Mouse (Mus musculus): ENCODE measurements around the gene Kdm5b. TPM values are rescaled to one million over a fixed set of nuclear protein-coding genes. Genes with fewer than 3 reads are reported as not detected.
A peak's percentile ranks its signal among the peaks of the same experiment; 100 is the strongest.

Kdm5b gene
- polyA plus RNA-seq, 1 experiment from 2014 or later, result 84.0 TPM

- H3K4me1 ChIP-seq (ENCODE audit: control insufficient read depth, insufficient read depth, low read length), result peaks cover 11% of the 10 kb centered on the region
- no peak overlapping the region for H3K4me3 ChIP-seq (ENCODE audit: low read depth, low read length)
- H3K9ac ChIP-seq (replicated peaks; ENCODE audit: low read length), result no peak overlapping the region
- peaks cover 44% of the 10 kb centered on the region for H3K27me3 ChIP-seq (ENCODE audit: control insufficient read depth, insufficient read depth, low read length)
- no peaks in the 10 kb centered on the region for H3K9me3 ChIP-seq (replicated peaks; ENCODE audit: control insufficient read depth, low read length)
- DNase-seq (ENCODE audit: low spot score), result no peak
- H3K27ac ChIP-seq (replicated peaks; ENCODE audit: low read depth, low read length), result no peak overlapping the region
- no peaks in the 10 kb centered on the region for H3K36me3 ChIP-seq (replicated peaks; ENCODE audit: control insufficient read depth, insufficient read depth, low read depth, low read length)
- WGBS, result 66% methylated on average over 6 of the region's 6 CpGs
- no peak for ATAC-seq (replicated peaks; ENCODE audit: insufficient number of reproducible peaks, low FRiP score, low TSS enrichment, low read depth)
- H3K4me2 ChIP-seq (ENCODE audit: low read depth, low read length), result no peak overlapping the region
Observed at GRCm38 (mm10) chr1:134643702-134644101, 83.7 kb downstream of the Kdm5b start.

- Histone ChIP-seq H3K36me3 (replicated peaks; ENCODE audit: control insufficient read depth, insufficient read depth, low read depth, low read length) (no peaks in the 10 kb centered on the region), H3K9ac (replicated peaks; ENCODE audit: low read length) (no peak overlapping the region)
Observed at GRCm38 (mm10) chr1:134645408-134646200, 85.6 kb downstream of the Kdm5b start.

GRCm38 (mm10) chr1:134646261-134646962 lies 86.4 kb downstream of the Kdm5b start, which contains the start of gene Syt2:
Gene Syt2, plus strand, starts transcription at chr1:134646677.
- no peak within 1 kb of the TSS for H3K27ac ChIP-seq (replicated peaks; ENCODE audit: low read depth, low read length)
- H3K4me1 ChIP-seq (ENCODE audit: control insufficient read depth, insufficient read depth, low read length), result peaks cover 11% of the 10 kb centered on the region
- ATAC-seq (replicated peaks; ENCODE audit: insufficient number of reproducible peaks, low FRiP score, low TSS enrichment, low read depth) (0 out of 2 replicates have a peak, but pooled peaks have one; percentile 31), DNase-seq (ENCODE audit: low spot score) (peak; percentile 67)
- H3K36me3 ChIP-seq (replicated peaks; ENCODE audit: control insufficient read depth, insufficient read depth, low read depth, low read length), result no peaks in the 10 kb centered on the region
- peaks cover 49% of the 10 kb centered on the region for H3K27me3 ChIP-seq (ENCODE audit: control insufficient read depth, insufficient read depth, low read length)
- H3K9ac ChIP-seq (replicated peaks; ENCODE audit: low read length), result peak within 1 kb of the TSS; percentile 39
- no peaks in the 10 kb centered on the region for H3K9me3 ChIP-seq (replicated peaks; ENCODE audit: control insufficient read depth, low read length)
- WGBS, result 0% methylated on average over 43 of the region's 63 CpGs
- peak within 1 kb of the TSS; percentile 87 for H3K4me2 ChIP-seq (ENCODE audit: low read depth, low read length)
- peak within 1 kb of the TSS; percentile 42 for H3K4me3 ChIP-seq (ENCODE audit: low read depth, low read length)

More at GRCm38 (mm10) chr1:134645408-134646200, 85.6 kb downstream of the Kdm5b start:
- Histone ChIP-seq H3K27ac (replicated peaks; ENCODE audit: low read depth, low read length) (no peak overlapping the region), H3K4me1 (ENCODE audit: control insufficient read depth, insufficient read depth, low read length) (peaks cover 11% of the 10 kb centered on the region), H3K9me3 (replicated peaks; ENCODE audit: control insufficient read depth, low read length) (no peaks in the 10 kb centered on the region), H3K4me3 (ENCODE audit: low read depth, low read length) (peak overlapping the region; percentile 42; the same call in 1 of the 2 replicates), H3K4me2 (ENCODE audit: low read depth, low read length) (peak overlapping the region; percentile 87), H3K27me3 (ENCODE audit: control insufficient read depth, insufficient read depth, low read length) (peaks cover 49% of the 10 kb centered on the region)
- ATAC-seq (replicated peaks; ENCODE audit: insufficient number of reproducible peaks, low FRiP score, low TSS enrichment, low read depth) (no peak), DNase-seq (ENCODE audit: low spot score) (no peak)
- WGBS, result 13% methylated on average over 16 of the region's 16 CpGs

GRCm38 (mm10) chr1:134646963-134647282 lies 87.0 kb downstream of the Kdm5b start:
- H3K27me3 ChIP-seq (ENCODE audit: control insufficient read depth, insufficient read depth, low read length), result peaks cover 49% of the 10 kb centered on the region
- H3K9me3 ChIP-seq (replicated peaks; ENCODE audit: control insufficient read depth, low read length), result no peaks in the 10 kb centered on the region
- 1% methylated on average over 28 of the region's 28 CpGs for WGBS
- no peak for DNase-seq (ENCODE audit: low spot score)
- H3K9ac ChIP-seq (replicated peaks; ENCODE audit: low read length), result peak overlapping the region; percentile 39
- H3K4me1 ChIP-seq (ENCODE audit: control insufficient read depth, insufficient read depth, low read length), result peaks cover 11% of the 10 kb centered on the region; the same call in 1 of the 2 replicates
- peak overlapping the region; percentile 42 for H3K4me3 ChIP-seq (ENCODE audit: low read depth, low read length)
- no peak for ATAC-seq (replicated peaks; ENCODE audit: insufficient number of reproducible peaks, low FRiP score, low TSS enrichment, low read depth)
- no peaks in the 10 kb centered on the region for H3K36me3 ChIP-seq (replicated peaks; ENCODE audit: control insufficient read depth, insufficient read depth, low read depth, low read length)
- H3K27ac ChIP-seq (replicated peaks; ENCODE audit: low read depth, low read length), result no peak overlapping the region
- H3K4me2 ChIP-seq (ENCODE audit: low read depth, low read length), result peak overlapping the region; percentile 87

- WGBS, result 21% methylated on average over 7 of the region's 7 CpGs
- no peaks in the 10 kb centered on the region for H3K9me3 ChIP-seq (replicated peaks; ENCODE audit: control insufficient read depth, low read length)
- no peaks in the 10 kb centered on the region for H3K36me3 ChIP-seq (replicated peaks; ENCODE audit: control insufficient read depth, insufficient read depth, low read depth, low read length)
- no peak overlapping the region for H3K4me3 ChIP-seq (ENCODE audit: low read depth, low read length)
- H3K27me3 ChIP-seq (ENCODE audit: control insufficient read depth, insufficient read depth, low read length), result peaks cover 49% of the 10 kb centered on the region
- H3K9ac ChIP-seq (replicated peaks; ENCODE audit: low read length), result no peak overlapping the region
- H3K27ac ChIP-seq (replicated peaks; ENCODE audit: low read depth, low read length), result no peak overlapping the region
- H3K4me1 ChIP-seq (ENCODE audit: control insufficient read depth, insufficient read depth, low read length), result peaks cover 11% of the 10 kb centered on the region; the same call in 1 of the 2 replicates
- ATAC-seq (replicated peaks; ENCODE audit: insufficient number of reproducible peaks, low FRiP score, low TSS enrichment, low read depth), result no peak
- H3K4me2 ChIP-seq (ENCODE audit: low read depth, low read length), result no peak overlapping the region
- no peak for DNase-seq (ENCODE audit: low spot score)
Observed at GRCm38 (mm10) chr1:134647591-134647990, 87.6 kb downstream of the Kdm5b start.

GRCm38 (mm10) chr1:134650816-134651215 lies 90.8 kb downstream of the Kdm5b start:
- H3K4me1 ChIP-seq (ENCODE audit: control insufficient read depth, insufficient read depth, low read length), result peaks cover 11% of the 10 kb centered on the region; the same call in 1 of the 2 replicates
- no peak overlapping the region for H3K9ac ChIP-seq (replicated peaks; ENCODE audit: low read length)
- no peaks in the 10 kb centered on the region for H3K9me3 ChIP-seq (replicated peaks; ENCODE audit: control insufficient read depth, low read length)
- no peak overlapping the region for H3K4me3 ChIP-seq (ENCODE audit: low read depth, low read length)
- no peak for ATAC-seq (replicated peaks; ENCODE audit: insufficient number of reproducible peaks, low FRiP score, low TSS enrichment, low read depth)
- peaks cover 34% of the 10 kb centered on the region for H3K27me3 ChIP-seq (ENCODE audit: control insufficient read depth, insufficient read depth, low read length)
- 78% methylated on average over 5 of the region's 5 CpGs for WGBS
- H3K27ac ChIP-seq (replicated peaks; ENCODE audit: low read depth, low read length), result no peak overlapping the region
- no peak for DNase-seq (ENCODE audit: low spot score)
- H3K4me2 ChIP-seq (ENCODE audit: low read depth, low read length), result no peak overlapping the region
- H3K36me3 ChIP-seq (replicated peaks; ENCODE audit: control insufficient read depth, insufficient read depth, low read depth, low read length), result no peaks in the 10 kb centered on the region

GRCm38 (mm10) chr1:134651268-134651850 lies 91.4 kb downstream of the Kdm5b start:
- Histone ChIP-seq H3K4me2 (ENCODE audit: low read depth, low read length) (no peak overlapping the region), H3K27ac (replicated peaks; ENCODE audit: low read depth, low read length) (no peak overlapping the region), H3K4me1 (ENCODE audit: control insufficient read depth, insufficient read depth, low read length) (peaks cover 7% of the 10 kb centered on the region; the same call in 1 of the 2 replicates), H3K9me3 (replicated peaks; ENCODE audit: control insufficient read depth, low read length) (no peaks in the 10 kb centered on the region), H3K36me3 (replicated peaks; ENCODE audit: control insufficient read depth, insufficient read depth, low read depth, low read length) (no peaks in the 10 kb centered on the region), H3K27me3 (ENCODE audit: control insufficient read depth, insufficient read depth, low read length) (peaks cover 29% of the 10 kb centered on the region), H3K9ac (replicated peaks; ENCODE audit: low read length) (no peak overlapping the region), H3K4me3 (ENCODE audit: low read depth, low read length) (no peak overlapping the region)
- ATAC-seq (replicated peaks; ENCODE audit: insufficient number of reproducible peaks, low FRiP score, low TSS enrichment, low read depth), result no peak
- WGBS, result 57% methylated on average over 13 of the region's 13 CpGs
- no peak for DNase-seq (ENCODE audit: low spot score)
